Mouse (Mus musculus): ENCODE results near the gene Clec4g. TPM values are rescaled to one million over a fixed set of nuclear protein-coding genes. Genes with fewer than 3 reads are reported as not detected.

Gene Clec4g
- total RNA-seq, 2 experiments from 2014 or later: 4.1 TPM; not detected in 1

GRCm38 (mm10) chr8:3679656-3680055, 40.8 kb downstream of the Clec4g start:
- no peak for DNase-seq (ENCODE audit: low spot score in 2 of 2)

GRCm38 (mm10) chr8:3679236-3679635, 41.2 kb downstream of the Clec4g start:
- no peak for DNase-seq (ENCODE audit: low spot score in 2 of 2)

- DNase-seq (ENCODE audit: low spot score in 2 of 2): no peak
Measured at GRCm38 (mm10) chr8:3678831-3679230, 41.6 kb downstream of the Clec4g start.

GRCm38 (mm10) chr8:3676993-3677579, 43.4 kb downstream of the Clec4g start:
- no peak for DNase-seq (ENCODE audit: low spot score in 2 of 2)

- DNase-seq (ENCODE audit: low spot score in 2 of 2): peak; percentile 83 to 93
Measured at GRCm38 (mm10) chr8:3676131-3676992, 44.1 kb downstream of the Clec4g start, which contains the start of gene Trappc5. Gene Trappc5 (plus strand): TSS chr8:3676299.

- no peak for DNase-seq (ENCODE audit: low spot score in 2 of 2)
Measured at GRCm38 (mm10) chr8:3674671-3675070, 45.8 kb downstream of the Clec4g start.

- DNase-seq (ENCODE audit: low spot score in 2 of 2): peak; percentile 60 to 70
Measured at GRCm38 (mm10) chr8:3671980-3672491, 48.4 kb downstream of the Clec4g start, which contains the start of gene Fcor. Gene Fcor (minus strand): TSS chr8:3672362.

- no peak for DNase-seq (ENCODE audit: low spot score in 2 of 2)
Measured at GRCm38 (mm10) chr8:3670388-3670787, 50.1 kb downstream of the Clec4g start.

- no peak for DNase-seq (ENCODE audit: low spot score in 2 of 2)
Measured at GRCm38 (mm10) chr8:3665507-3665906, 54.9 kb downstream of the Clec4g start, which contains the start of gene Mcemp1. Gene Mcemp1 (plus strand): TSS chr8:3665754.

- no peak for DNase-seq (ENCODE audit: low spot score in 2 of 2)
Measured at GRCm38 (mm10) chr8:3664405-3664804, 56.0 kb downstream of the Clec4g start.

- no peak for DNase-seq (ENCODE audit: low spot score in 2 of 2)
Measured at GRCm38 (mm10) chr8:3660889-3661288, 59.6 kb downstream of the Clec4g start.

Other genes with a start within 250 kb of the Clec4g start
- under 1 TPM; 0.25 to 0.56 TPM for gene Tex45, start 249.8 kb downstream of the Clec4g start, total RNA-seq (2021)
- gene Zfp358, start 227.5 kb downstream of the Clec4g start, total RNA-seq (2021): 10 to 100 TPM; 33.7 to 35.6 TPM
- 10 to 100 TPM; 50.5 to 53.2 TPM for gene Mcoln1, start 220.2 kb downstream of the Clec4g start, total RNA-seq (2021)
- 10 to 100 TPM; 44.4 to 47.5 TPM for gene Pnpla6, start 205.3 kb downstream of the Clec4g start, total RNA-seq (2021)
- under 1 TPM; 0.34 to 0.50 TPM for gene C330021F23Rik, start 152.7 kb downstream of the Clec4g start, total RNA-seq (2021)
- gene Camsap3, start 133.4 kb downstream of the Clec4g start, total RNA-seq (2021): 10 to 100 TPM; 14.2 to 18.5 TPM
- gene Xab2, start 99.3 kb downstream of the Clec4g start, total RNA-seq (2021): 10 to 100 TPM; 48.2 to 48.8 TPM
- gene Pet100, start 99.1 kb downstream of the Clec4g start, total RNA-seq (2021): 10 to 100 TPM; 90.1 to 98.4 TPM
- not detected for gene Pcp2, start 95.1 kb downstream of the Clec4g start, total RNA-seq (2021)
- 100 to 1,000 TPM; 107 to 136 TPM for gene Stxbp2, start 89.7 kb downstream of the Clec4g start, total RNA-seq (2021)
- 1 to 10 TPM; 1.3 to 1.7 TPM for gene Retn, start 64.9 kb downstream of the Clec4g start, total RNA-seq (2021)
- 1 to 10 TPM; 1.1 to 1.2 TPM for gene Mcemp1, start 54.9 kb downstream of the Clec4g start, total RNA-seq (2021)
- 10 to 100 TPM; 14.8 to 14.9 TPM for gene Fcor, start 48.3 kb downstream of the Clec4g start, total RNA-seq (2021)
- gene Trappc5, start 44.4 kb downstream of the Clec4g start, total RNA-seq (2021): 10 to 100 TPM; 21.7 to 23.8 TPM
- gene Fcer2a, start 26.5 kb downstream of the Clec4g start, total RNA-seq (2021): under 1 TPM in 1 of 2 experiments, not detected in 1; 0.14 TPM
- not detected for gene Cd209a, start 28.3 kb upstream of the Clec4g start, total RNA-seq (2021)
- not detected for gene Cd209e, start 133.7 kb upstream of the Clec4g start, total RNA-seq (2021)
- not detected for gene Cd209d, start 157.9 kb upstream of the Clec4g start, total RNA-seq (2021)
- gene Cd209b, start 206.2 kb upstream of the Clec4g start, total RNA-seq (2021): under 1 TPM; 0.42 to 0.59 TPM
- gene Cd209c, start 234.1 kb upstream of the Clec4g start, total RNA-seq (2021): not detected

Data from adrenal gland, postnatal 4 days (tissue).